Mouse (Mus musculus): ENCODE measurements around the gene Agap1.
A peak's percentile ranks its signal among the peaks of the same experiment; 100 is the strongest.

Agap1 gene

GRCm38 (mm10) chr1:89933786-89934185 is 479.2 kb downstream of the Agap1 start:
- DNase-seq (ENCODE audit: low read depth): no peak

GRCm38 (mm10) chr1:89934316-89935260 is 480.0 kb downstream of the Agap1 start:
- no peak for DNase-seq (ENCODE audit: low read depth)

- no peak for DNase-seq (ENCODE audit: low read depth)
These were observed 481.1 kb downstream of the Agap1 start for GRCm38 (mm10) chr1:89935493-89936348.

GRCm38 (mm10) chr1:89938884-89939595 is 484.4 kb downstream of the Agap1 start:
- no peak for DNase-seq (ENCODE audit: low read depth)

GRCm38 (mm10) chr1:89939596-89939960 is 485.0 kb downstream of the Agap1 start:
- no peak for DNase-seq (ENCODE audit: low read depth)

GRCm38 (mm10) chr1:89939981-89940726 is 485.5 kb downstream of the Agap1 start:
- peak; percentile 42 for DNase-seq (ENCODE audit: low read depth)

DNA sequence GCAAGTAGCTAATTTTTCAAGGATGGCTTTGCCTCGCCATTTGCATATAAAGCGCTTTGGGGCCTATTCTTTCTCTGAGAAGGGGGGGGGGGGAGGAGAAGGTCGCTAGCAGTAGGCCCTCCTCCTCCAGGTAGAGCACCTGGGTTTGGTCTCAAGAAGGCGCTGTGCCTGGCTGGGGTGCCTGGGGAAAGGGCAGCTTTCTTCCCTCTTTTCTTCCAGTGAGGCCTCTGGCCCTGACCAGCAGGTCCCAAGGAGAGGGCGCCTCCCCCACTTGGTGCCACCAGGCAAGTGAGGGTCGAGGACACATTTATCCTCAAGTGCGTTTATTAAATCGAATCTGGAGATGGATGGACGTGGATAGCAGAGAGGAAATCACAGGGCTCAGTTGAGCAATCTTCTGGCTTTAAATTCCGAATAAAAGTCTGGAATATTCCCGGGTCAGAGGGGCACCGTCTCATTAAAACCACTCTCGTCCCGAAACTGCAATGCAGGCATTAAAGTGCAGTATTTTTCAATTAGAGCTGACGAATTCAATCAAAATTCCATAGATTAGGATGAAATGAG is 486.4 kb downstream of the Agap1 start:
- DNase-seq (ENCODE audit: low read depth): no peak

- no peak for DNase-seq (ENCODE audit: low read depth)
These were observed 487.2 kb downstream of the Agap1 start for GRCm38 (mm10) chr1:89941701-89942381.

GRCm38 (mm10) chr1:89942395-89942976 is 487.9 kb downstream of the Agap1 start:
- no peak for DNase-seq (ENCODE audit: low read depth)

DNA sequence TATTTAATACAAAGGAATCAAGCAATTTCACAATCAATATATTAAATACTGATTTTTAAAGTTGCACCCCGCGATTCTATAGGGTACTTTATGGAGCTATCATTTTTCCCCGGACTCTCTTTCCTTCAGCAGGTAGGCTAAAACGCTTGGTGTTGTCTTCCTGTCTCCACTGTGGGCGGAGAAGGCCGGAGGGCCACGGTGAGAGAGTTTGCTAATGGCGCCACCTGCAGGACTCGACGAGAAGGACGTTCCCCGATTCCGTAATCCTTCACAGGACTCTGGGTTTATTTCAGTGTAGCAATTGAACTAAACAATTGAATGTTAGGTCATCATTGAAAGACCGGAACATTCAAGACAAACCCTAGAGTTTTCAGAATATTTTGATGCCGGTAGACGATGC is 488.6 kb downstream of the Agap1 start:
- DNase-seq (ENCODE audit: low read depth): peak; percentile 54

All from induced T-regulatory cell, adult 2 months (primary cell).